Mouse (Mus musculus): ENCODE results near the gene Tspan10. TPM values are rescaled to one million over a fixed set of nuclear protein-coding genes. Genes with fewer than 3 reads are reported as not detected.
A peak's percentile ranks its signal among the peaks of the same experiment; 100 is the strongest.

The Tspan10 gene
- polyA plus RNA-seq, 1 experiment from 2014 or later: not detected

- Histone ChIP-seq H3K36me3 (peaks cover 34% of the 10 kb centered on the region), H3K4me1 (peaks cover 20% of the 10 kb centered on the region), H3K9ac (peak within 1 kb of the TSS; percentile 87), H3K27ac (peak within 1 kb of the TSS; percentile 82), H3K27me3 (no peaks in the 10 kb centered on the region), H3K9me3 (replicated peaks) (no peaks in the 10 kb centered on the region), H3K4me3 (peak within 1 kb of the TSS; percentile 86), H3K4me2 (replicated peaks) (peak within 1 kb of the TSS; percentile 81)
- WGBS: 5% methylated on average over 62 of the region's 62 CpGs
- peak; percentile 92 for ATAC-seq (ENCODE audit: low FRiP score)
Measured at GRCm38 (mm10) chr11:120457772-120458751, 15.6 kb downstream of the Tspan10 start, which contains the start of the genes Oxld1 and Ccdc137. TSS of gene Oxld1 (minus strand) at chr11:120458068. TSS of gene Ccdc137 (plus strand) at chr11:120458115.

- Histone ChIP-seq H3K9ac (peak overlapping the region; percentile 87), H3K4me1 (peaks cover 20% of the 10 kb centered on the region), H3K36me3 (peaks cover 44% of the 10 kb centered on the region), H3K4me3 (peak overlapping the region; percentile 86), H3K27me3 (no peaks in the 10 kb centered on the region), H3K9me3 (replicated peaks) (no peaks in the 10 kb centered on the region), H3K27ac (no peak overlapping the region), H3K4me2 (replicated peaks) (peak overlapping the region; percentile 81)
- no peak for ATAC-seq (ENCODE audit: low FRiP score)
- WGBS: 61% methylated on average over 6 of the region's 6 CpGs
Measured at GRCm38 (mm10) chr11:120458847-120459597, 16.6 kb downstream of the Tspan10 start.

GRCm38 (mm10) chr11:120463536-120463935 is 21.1 kb downstream of the Tspan10 start:
- Histone ChIP-seq H3K4me1 (peaks cover 26% of the 10 kb centered on the region), H3K4me3 (no peak overlapping the region), H3K27ac (no peak overlapping the region), H3K9ac (no peak overlapping the region), H3K9me3 (replicated peaks) (no peaks in the 10 kb centered on the region), H3K36me3 (peaks cover 54% of the 10 kb centered on the region), H3K4me2 (replicated peaks) (no peak overlapping the region), H3K27me3 (no peaks in the 10 kb centered on the region)
- no peak for ATAC-seq (ENCODE audit: low FRiP score)
- 94% methylated on average over 2 of the region's 2 CpGs for WGBS

- Histone ChIP-seq H3K4me3 (no peak overlapping the region), H3K4me1 (peaks cover 21% of the 10 kb centered on the region), H3K27me3 (no peaks in the 10 kb centered on the region), H3K36me3 (peaks cover 53% of the 10 kb centered on the region), H3K9ac (no peak overlapping the region), H3K27ac (no peak overlapping the region), H3K9me3 (replicated peaks) (no peaks in the 10 kb centered on the region), H3K4me2 (replicated peaks) (no peak overlapping the region)
- 91% methylated on average over 5 of the region's 5 CpGs for WGBS
- no peak for ATAC-seq (ENCODE audit: low FRiP score)
Measured at GRCm38 (mm10) chr11:120464365-120464764, 21.9 kb downstream of the Tspan10 start.

GRCm38 (mm10) chr11:120465521-120465920 is 23.1 kb downstream of the Tspan10 start:
- ATAC-seq (ENCODE audit: low FRiP score): no peak
- H3K36me3 ChIP-seq: peaks cover 56% of the 10 kb centered on the region
- H3K4me1 ChIP-seq: peaks cover 21% of the 10 kb centered on the region
- H3K4me3 ChIP-seq: 0 out of 2 replicates have a peak overlapping the region, but pooled peaks have one; percentile 84
- H3K9ac ChIP-seq: peak overlapping the region; percentile 93; the same call in 1 of the 2 replicates
- H3K4me2 ChIP-seq (replicated peaks): peak overlapping the region; percentile 98
- 92% methylated on average over 4 of the region's 4 CpGs for WGBS
- no peaks in the 10 kb centered on the region for H3K27me3 ChIP-seq
- no peak overlapping the region for H3K27ac ChIP-seq
- no peaks in the 10 kb centered on the region for H3K9me3 ChIP-seq (replicated peaks)

GRCm38 (mm10) chr11:120467051-120467735 is 24.7 kb downstream of the Tspan10 start, which contains the start of gene Arl16:
TSS of gene Arl16 (minus strand) at chr11:120467607.
- Histone ChIP-seq H3K36me3 (peaks cover 56% of the 10 kb centered on the region), H3K27ac (peak within 1 kb of the TSS; percentile 89), H3K27me3 (no peaks in the 10 kb centered on the region), H3K9ac (peak within 1 kb of the TSS; percentile 93), H3K4me2 (replicated peaks) (peak within 1 kb of the TSS; percentile 98), H3K4me3 (peak within 1 kb of the TSS; percentile 84), H3K9me3 (replicated peaks) (no peaks in the 10 kb centered on the region), H3K4me1 (peaks cover 21% of the 10 kb centered on the region)
- peak; percentile 100 for ATAC-seq (ENCODE audit: low FRiP score)
- 1% methylated on average over 53 of the region's 54 CpGs for WGBS

- Histone ChIP-seq H3K27ac (peak overlapping the region; percentile 71; the same call in 1 of the 2 replicates), H3K27me3 (no peaks in the 10 kb centered on the region), H3K4me3 (peak overlapping the region; percentile 84), H3K36me3 (peaks cover 56% of the 10 kb centered on the region), H3K9me3 (replicated peaks) (no peaks in the 10 kb centered on the region), H3K9ac (peak overlapping the region; percentile 93), H3K4me1 (peaks cover 21% of the 10 kb centered on the region), H3K4me2 (replicated peaks) (peak overlapping the region; percentile 98)
- WGBS: 1% methylated on average over 33 of the region's 33 CpGs
- ATAC-seq (ENCODE audit: low FRiP score): peak; percentile 68
Measured at GRCm38 (mm10) chr11:120467736-120468092, 25.3 kb downstream of the Tspan10 start.

GRCm38 (mm10) chr11:120472052-120472451 is 29.6 kb downstream of the Tspan10 start:
- 97% methylated on average over 6 of the region's 6 CpGs for WGBS
- Histone ChIP-seq H3K9me3 (replicated peaks) (no peaks in the 10 kb centered on the region), H3K27ac (no peak overlapping the region), H3K4me1 (peaks cover 9% of the 10 kb centered on the region), H3K9ac (no peak overlapping the region), H3K36me3 (peaks cover 74% of the 10 kb centered on the region), H3K4me3 (no peak overlapping the region), H3K27me3 (no peaks in the 10 kb centered on the region), H3K4me2 (replicated peaks) (no peak overlapping the region)
- no peak for ATAC-seq (ENCODE audit: low FRiP score)

- peak overlapping the region; percentile 92 for H3K9ac ChIP-seq
- peaks cover 76% of the 10 kb centered on the region for H3K36me3 ChIP-seq
- peak overlapping the region; percentile 93 for H3K4me2 ChIP-seq (replicated peaks)
- H3K9me3 ChIP-seq (replicated peaks): no peaks in the 10 kb centered on the region
- peak overlapping the region; percentile 97 for H3K4me3 ChIP-seq
- no peaks in the 10 kb centered on the region for H3K27me3 ChIP-seq
- 93% methylated on average over 7 of the region's 7 CpGs for WGBS
- ATAC-seq (ENCODE audit: low FRiP score): no peak
- H3K4me1 ChIP-seq: peaks cover 18% of the 10 kb centered on the region
- peak overlapping the region; percentile 89 for H3K27ac ChIP-seq
Measured at GRCm38 (mm10) chr11:120483448-120483934, 41.0 kb downstream of the Tspan10 start.

GRCm38 (mm10) chr11:120484265-120484981 is 42.0 kb downstream of the Tspan10 start, which contains the start of gene Mrpl12:
TSS of gene Mrpl12 (plus strand) at chr11:120484613.
- H3K4me3 ChIP-seq: peak within 1 kb of the TSS; percentile 97
- H3K4me1 ChIP-seq: peaks cover 19% of the 10 kb centered on the region
- H3K36me3 ChIP-seq: peaks cover 72% of the 10 kb centered on the region
- peak within 1 kb of the TSS; percentile 92 for H3K9ac ChIP-seq
- under 1% methylated on average over 60 of the region's 60 CpGs for WGBS
- ATAC-seq (ENCODE audit: low FRiP score): peak; percentile 96
- no peaks in the 10 kb centered on the region for H3K27me3 ChIP-seq
- peak within 1 kb of the TSS; percentile 89 for H3K27ac ChIP-seq
- no peaks in the 10 kb centered on the region for H3K9me3 ChIP-seq (replicated peaks)
- peak within 1 kb of the TSS; percentile 93 for H3K4me2 ChIP-seq (replicated peaks)

- WGBS: 13% methylated on average over 10 of the region's 10 CpGs
- peak overlapping the region; percentile 92 for H3K9ac ChIP-seq
- no peaks in the 10 kb centered on the region for H3K27me3 ChIP-seq
- no peak overlapping the region for H3K27ac ChIP-seq
- no peaks in the 10 kb centered on the region for H3K9me3 ChIP-seq (replicated peaks)
- H3K36me3 ChIP-seq: peaks cover 64% of the 10 kb centered on the region
- peaks cover 22% of the 10 kb centered on the region for H3K4me1 ChIP-seq
- H3K4me3 ChIP-seq: peak overlapping the region; percentile 97
- H3K4me2 ChIP-seq (replicated peaks): peak overlapping the region; percentile 93
- no peak for ATAC-seq (ENCODE audit: low FRiP score)
Measured at GRCm38 (mm10) chr11:120485251-120485650, 42.8 kb downstream of the Tspan10 start.
